Mouse (Mus musculus): ENCODE measurements around the gene Il17c. TPM values are rescaled to one million over a fixed set of nuclear protein-coding genes. Genes with fewer than 3 reads are reported as not detected.

The Il17c gene
- polyA plus RNA-seq, 1 experiment: 0.12 TPM

DNA sequence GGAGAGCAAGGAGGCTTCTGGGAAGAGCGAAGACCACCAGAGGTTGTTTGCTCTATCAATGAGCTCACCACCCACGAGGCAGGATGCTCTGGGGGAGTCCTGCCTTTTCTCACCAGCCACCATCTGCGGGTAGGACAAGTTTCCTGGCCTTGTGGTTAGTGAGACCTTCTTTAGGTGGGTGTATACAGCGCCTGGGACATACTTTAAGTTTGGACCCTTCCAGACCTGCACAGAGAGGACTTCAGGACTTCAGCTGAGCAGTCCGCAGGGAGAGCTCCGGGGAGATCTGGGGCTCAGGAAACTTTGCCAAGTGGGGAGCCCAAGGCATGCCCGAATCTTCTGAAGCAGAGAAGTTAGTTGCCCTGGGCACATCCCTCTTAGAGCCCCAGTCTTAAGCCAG is 38.2 kb downstream of the Il17c start:
- TF ChIP-seq USF1 (IDR thresholded peaks at IDR 0.05; ENCODE audit: low read depth): no peak
- TF ChIP-seq MYOG (IDR thresholded peaks at IDR 0.05; ENCODE audit: control insufficient read depth, extremely low read depth, insufficient read length): no peak
- TF ChIP-seq CTCF (IDR thresholded peaks at IDR 0.05; ENCODE audit: control insufficient read depth, insufficient read depth, insufficient read length): no peak
- no peak for TF ChIP-seq MAX (IDR thresholded peaks at IDR 0.05)
- TF ChIP-seq FOSL1 (IDR thresholded peaks at IDR 0.05; ENCODE audit: insufficient read depth, low read length, poor library complexity, severe bottlenecking): no peak
- no peak for TF ChIP-seq CEBPB (IDR thresholded peaks at IDR 0.05; ENCODE audit: low read depth)
- TF ChIP-seq MYOD1 (IDR thresholded peaks at IDR 0.05; ENCODE audit: control insufficient read depth, insufficient read length, low read depth): no peak
- Histone ChIP-seq H3K27me3 (ENCODE audit: control insufficient read depth, insufficient read depth, insufficient read length) (peaks cover 8% of the 10 kb centered on the region), H3K4me3 (ENCODE audit: insufficient read depth, poor library complexity, severe bottlenecking) (no peak overlapping the region), H3ac (ENCODE audit: control insufficient read depth, insufficient read length, low read depth) (no peak overlapping the region), H3K36me3 (ENCODE audit: control insufficient read depth, insufficient read depth) (no peaks in the 10 kb centered on the region), H3K79me2 (ENCODE audit: control insufficient read depth, insufficient read depth) (no peaks in the 10 kb centered on the region), H3K79me3 (ENCODE audit: low read depth) (no peaks in the 10 kb centered on the region)

DNA sequence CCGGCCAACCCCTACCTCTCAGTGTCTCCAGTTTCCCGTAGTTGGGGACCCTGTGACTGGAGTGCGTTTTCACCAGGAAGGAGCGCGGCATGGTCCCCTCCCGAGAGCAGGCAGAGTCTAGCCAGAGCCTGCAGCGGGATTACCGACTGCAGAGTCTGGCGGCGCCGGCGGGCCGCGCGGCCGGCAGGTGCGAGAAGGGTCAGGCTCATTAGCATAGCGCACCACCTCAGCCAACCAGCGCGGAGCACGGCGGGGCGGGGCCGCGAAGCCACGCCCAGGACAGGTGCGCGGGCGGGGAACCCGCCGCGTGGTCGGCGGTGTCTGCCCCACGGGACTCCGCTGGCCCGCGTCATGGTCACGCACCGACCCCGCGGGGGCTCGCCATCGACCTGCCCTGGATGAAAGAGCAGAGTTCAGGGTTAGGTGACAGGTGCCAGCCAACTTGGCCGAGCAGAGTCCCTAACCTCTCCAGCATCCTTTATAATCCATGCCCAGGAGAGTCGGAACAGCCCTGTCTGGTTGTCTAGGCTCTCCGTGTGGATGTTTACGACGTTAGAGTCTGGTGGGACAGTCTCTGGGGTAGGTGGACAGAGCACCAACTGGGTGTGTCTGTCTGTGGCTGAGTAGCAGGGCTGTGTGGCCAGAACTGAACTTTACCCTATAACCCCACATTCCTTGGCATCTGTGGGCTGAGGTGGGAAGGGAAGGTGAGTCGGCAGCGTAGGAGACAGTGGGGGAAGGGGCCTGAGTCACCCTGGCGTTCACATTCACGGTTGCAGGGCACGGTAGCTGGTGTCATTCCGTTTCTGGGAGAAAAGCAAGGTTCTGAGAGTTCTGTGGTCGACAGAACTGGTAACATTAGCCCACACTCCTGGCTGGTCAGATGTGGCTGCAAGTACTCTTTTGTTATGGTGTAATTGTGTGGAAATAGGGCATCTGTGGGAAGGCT is 39.0 kb downstream of the Il17c start, which contains the start of gene Snai3:
Gene Snai3, minus strand, starts transcription at position 210 of the 949 bp plus-strand sequence.
- TF ChIP-seq MYOG (IDR thresholded peaks at IDR 0.05; ENCODE audit: control insufficient read depth, extremely low read depth, insufficient read length) (no peak), USF1 (IDR thresholded peaks at IDR 0.05; ENCODE audit: low read depth) (no peak), CEBPB (IDR thresholded peaks at IDR 0.05; ENCODE audit: low read depth) (no peak), MYOD1 (IDR thresholded peaks at IDR 0.05; ENCODE audit: control insufficient read depth, insufficient read length, low read depth) (peak; percentile 51)
- Histone ChIP-seq H3K36me3 (ENCODE audit: control insufficient read depth, insufficient read depth) (no peaks in the 10 kb centered on the region), H3K27me3 (ENCODE audit: control insufficient read depth, insufficient read depth, insufficient read length) (peaks cover 5% of the 10 kb centered on the region), H3K79me3 (ENCODE audit: low read depth) (no peaks in the 10 kb centered on the region), H3K79me2 (ENCODE audit: control insufficient read depth, insufficient read depth) (no peaks in the 10 kb centered on the region), H3K4me3 (ENCODE audit: insufficient read depth, poor library complexity, severe bottlenecking) (no peak within 1 kb of the TSS), H3ac (ENCODE audit: control insufficient read depth, insufficient read length, low read depth) (no peak within 1 kb of the TSS)

DNA sequence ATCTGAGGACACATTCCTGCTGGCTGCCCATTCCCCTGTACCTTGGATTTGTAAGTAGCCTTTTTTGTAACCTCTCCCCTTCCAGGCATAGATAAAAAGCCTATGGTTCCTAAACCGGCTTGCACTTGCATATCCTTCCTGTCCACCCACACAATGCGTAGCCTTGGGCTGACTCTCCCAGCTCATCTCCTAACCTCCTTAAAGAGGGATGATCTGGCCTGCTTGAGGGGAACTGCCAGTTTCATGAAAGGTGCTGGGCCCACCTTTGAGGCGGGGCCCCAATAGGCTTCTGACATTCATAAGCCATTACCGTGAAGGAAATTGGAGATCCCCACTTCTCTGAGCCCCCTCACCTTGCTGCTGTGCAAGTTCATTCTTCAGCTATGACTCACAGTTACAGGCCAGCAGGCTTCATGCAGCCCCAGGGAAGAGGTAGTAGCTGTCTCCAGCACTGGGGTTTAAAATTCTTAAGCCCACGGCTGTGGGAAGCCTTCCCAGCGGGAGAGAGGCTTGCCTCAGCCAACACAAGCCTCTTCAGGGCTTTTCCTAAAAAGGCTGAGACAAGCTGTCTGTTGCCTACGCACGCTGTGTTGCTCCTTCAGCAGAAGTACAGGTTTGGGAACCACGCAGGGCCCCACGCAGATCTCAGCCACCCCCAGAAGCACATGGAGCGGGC is 39.8 kb downstream of the Il17c start:
- Histone ChIP-seq H3K4me3 (ENCODE audit: insufficient read depth, poor library complexity, severe bottlenecking) (no peak overlapping the region), H3K79me3 (ENCODE audit: low read depth) (no peaks in the 10 kb centered on the region), H3K27me3 (ENCODE audit: control insufficient read depth, insufficient read depth, insufficient read length) (no peaks in the 10 kb centered on the region), H3ac (ENCODE audit: control insufficient read depth, insufficient read length, low read depth) (no peak overlapping the region), H3K79me2 (ENCODE audit: control insufficient read depth, insufficient read depth) (no peaks in the 10 kb centered on the region), H3K36me3 (ENCODE audit: control insufficient read depth, insufficient read depth) (no peaks in the 10 kb centered on the region)
- TF ChIP-seq CEBPB (IDR thresholded peaks at IDR 0.05; ENCODE audit: low read depth) (no peak), USF1 (IDR thresholded peaks at IDR 0.05; ENCODE audit: low read depth) (no peak), MYOG (IDR thresholded peaks at IDR 0.05; ENCODE audit: control insufficient read depth, extremely low read depth, insufficient read length) (no peak), MYOD1 (IDR thresholded peaks at IDR 0.05; ENCODE audit: control insufficient read depth, insufficient read length, low read depth) (no peak), FOSL1 (IDR thresholded peaks at IDR 0.05; ENCODE audit: insufficient read depth, low read length, poor library complexity, severe bottlenecking) (no peak), MAX (IDR thresholded peaks at IDR 0.05) (no peak), CTCF (IDR thresholded peaks at IDR 0.05; ENCODE audit: control insufficient read depth, insufficient read depth, insufficient read length) (no peak)

DNA sequence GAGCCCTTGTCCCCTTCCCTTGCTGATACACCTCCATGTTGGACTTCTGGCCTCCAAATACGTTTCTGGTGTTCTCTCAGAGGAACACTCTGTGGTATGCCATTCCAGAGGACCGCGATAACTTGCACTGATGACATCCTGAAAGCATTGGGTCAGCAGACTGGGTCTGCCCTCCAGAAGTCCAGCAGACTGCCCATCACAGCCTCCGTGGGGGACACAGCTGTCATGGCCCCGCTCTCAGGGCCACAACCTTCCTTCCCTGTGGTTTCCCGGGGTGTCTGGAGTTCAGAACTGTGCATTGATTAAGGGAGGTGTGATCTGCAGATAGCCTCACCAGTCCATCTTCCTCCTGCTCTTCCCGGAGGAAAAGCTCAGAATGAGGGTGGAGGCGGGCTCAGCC is 40.7 kb downstream of the Il17c start:
- no peak for TF ChIP-seq USF1 (IDR thresholded peaks at IDR 0.05; ENCODE audit: low read depth)
- TF ChIP-seq CTCF (IDR thresholded peaks at IDR 0.05; ENCODE audit: control insufficient read depth, insufficient read depth, insufficient read length): no peak
- no peak for TF ChIP-seq MYOG (IDR thresholded peaks at IDR 0.05; ENCODE audit: control insufficient read depth, extremely low read depth, insufficient read length)
- TF ChIP-seq MYOD1 (IDR thresholded peaks at IDR 0.05; ENCODE audit: control insufficient read depth, insufficient read length, low read depth): no peak
- no peak for TF ChIP-seq CEBPB (IDR thresholded peaks at IDR 0.05; ENCODE audit: low read depth)
- TF ChIP-seq MAX (IDR thresholded peaks at IDR 0.05): no peak
- no peak for TF ChIP-seq FOSL1 (IDR thresholded peaks at IDR 0.05; ENCODE audit: insufficient read depth, low read length, poor library complexity, severe bottlenecking)
- peak overlapping the region; percentile 2 for H3K4me3 ChIP-seq (ENCODE audit: insufficient read depth, poor library complexity, severe bottlenecking)
- no peaks in the 10 kb centered on the region for H3K79me2 ChIP-seq (ENCODE audit: control insufficient read depth, insufficient read depth)
- H3K36me3 ChIP-seq (ENCODE audit: control insufficient read depth, insufficient read depth): no peaks in the 10 kb centered on the region
- H3K79me3 ChIP-seq (ENCODE audit: low read depth): no peaks in the 10 kb centered on the region
- no peak overlapping the region for H3ac ChIP-seq (ENCODE audit: control insufficient read depth, insufficient read length, low read depth)
- H3K27me3 ChIP-seq (ENCODE audit: control insufficient read depth, insufficient read depth, insufficient read length): no peaks in the 10 kb centered on the region

DNA sequence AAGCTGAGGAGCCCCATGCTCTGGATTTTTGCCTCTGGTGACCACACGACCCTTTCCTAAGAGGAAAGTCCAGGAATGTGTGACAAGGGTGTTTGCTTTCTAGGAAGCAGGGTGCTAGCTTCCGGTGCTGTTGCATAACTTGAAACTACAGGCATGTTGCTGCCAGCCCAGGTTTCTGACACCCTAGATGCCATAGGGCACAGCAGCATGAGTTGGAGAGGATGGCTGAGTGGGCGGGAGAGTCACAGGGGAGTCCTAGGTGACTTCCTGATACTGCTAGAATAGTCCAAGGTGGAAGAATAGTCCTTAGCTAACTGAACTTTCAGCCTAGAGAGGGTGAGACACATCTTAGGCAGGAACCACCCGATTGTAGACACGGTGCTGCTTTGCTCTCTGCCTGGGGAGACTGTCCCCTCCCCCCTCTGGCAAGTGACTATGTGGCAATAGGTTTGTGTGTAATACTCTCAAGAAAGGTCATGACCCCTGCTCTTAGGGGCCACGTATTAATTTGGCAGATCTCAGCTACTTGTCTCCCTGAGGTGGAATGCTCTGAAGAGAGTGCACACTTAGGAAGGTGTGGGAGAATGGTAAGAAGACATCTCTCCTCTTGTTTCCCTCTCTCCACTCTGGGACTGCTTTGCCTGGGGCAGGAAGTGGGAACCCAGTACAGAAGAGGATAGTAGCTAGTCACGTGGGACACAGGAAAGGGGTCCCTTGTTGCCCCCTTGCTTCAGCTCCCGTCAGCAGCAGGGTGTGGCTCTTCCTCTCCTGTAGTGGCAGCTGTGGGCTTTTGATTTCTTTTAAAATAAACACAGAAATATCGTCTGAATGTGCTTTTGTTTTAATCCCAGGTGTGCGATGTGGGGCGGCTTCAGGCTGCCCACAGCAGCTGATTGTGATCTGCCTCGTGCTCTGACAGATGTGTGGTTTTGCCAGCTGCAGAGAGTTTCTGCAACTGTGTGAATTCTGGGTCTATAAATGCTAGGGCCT is 42.1 kb downstream of the Il17c start:
- Histone ChIP-seq H3ac (ENCODE audit: control insufficient read depth, insufficient read length, low read depth) (no peak overlapping the region), H3K79me2 (ENCODE audit: control insufficient read depth, insufficient read depth) (no peaks in the 10 kb centered on the region), H3K79me3 (ENCODE audit: low read depth) (no peaks in the 10 kb centered on the region), H3K27me3 (ENCODE audit: control insufficient read depth, insufficient read depth, insufficient read length) (no peaks in the 10 kb centered on the region), H3K36me3 (ENCODE audit: control insufficient read depth, insufficient read depth) (no peaks in the 10 kb centered on the region), H3K4me3 (ENCODE audit: insufficient read depth, poor library complexity, severe bottlenecking) (no peak overlapping the region)
- TF ChIP-seq FOSL1 (IDR thresholded peaks at IDR 0.05; ENCODE audit: insufficient read depth, low read length, poor library complexity, severe bottlenecking): no peak
- TF ChIP-seq CEBPB (IDR thresholded peaks at IDR 0.05; ENCODE audit: low read depth): no peak
- TF ChIP-seq MYOG (IDR thresholded peaks at IDR 0.05; ENCODE audit: control insufficient read depth, extremely low read depth, insufficient read length): no peak
- TF ChIP-seq USF1 (IDR thresholded peaks at IDR 0.05; ENCODE audit: low read depth): no peak
- no peak for TF ChIP-seq MYOD1 (IDR thresholded peaks at IDR 0.05; ENCODE audit: control insufficient read depth, insufficient read length, low read depth)
- TF ChIP-seq CTCF (IDR thresholded peaks at IDR 0.05; ENCODE audit: control insufficient read depth, insufficient read depth, insufficient read length): no peak
- no peak for TF ChIP-seq MAX (IDR thresholded peaks at IDR 0.05)

Data from C2C12 (cell line).